Comparison of ENCODE assay signal across 11 mouse cellular contexts in the genomic region with DNA sequence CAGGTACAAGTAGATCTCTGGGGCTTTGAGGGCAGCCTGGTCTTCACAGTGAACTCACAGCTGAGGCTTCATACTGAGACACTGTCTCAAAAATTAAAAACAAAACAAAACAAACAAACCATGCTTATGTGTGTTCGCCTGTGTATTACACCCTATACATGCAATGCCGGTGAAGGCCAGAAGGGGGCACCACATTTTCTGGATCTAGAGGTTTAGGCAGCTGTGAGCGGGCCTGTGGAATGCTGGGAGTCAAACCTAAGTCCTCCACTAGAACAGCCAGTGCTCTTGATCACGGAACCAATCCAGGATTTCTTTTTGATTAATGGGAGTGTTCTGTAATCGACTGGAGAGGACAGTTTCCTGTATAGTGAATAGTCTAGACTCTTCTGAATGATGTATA. TPM values are rescaled to one million over a fixed set of nuclear protein-coding genes. Genes with fewer than 3 reads are reported as not detected.
DNase-seq lines count a peak whose midpoint lies in the region; ATAC-seq and TF ChIP-seq lines count a peak whose summit lies in the region.
"Had no signal": no experiment of that assay in that cellular context is flagged by ENCODE, and none has a peak within 500 bp of the region (broad histone marks: within the 10 kb centered on the region; RNA-seq: fewer than 3 reads in every experiment).

No protein-coding gene starts in this region.

- 54% methylated on average over 5 of the region's 5 CpGs for WGBS in forebrain, embryonic 14.5 days
- WGBS in forebrain, embryonic 11.5 days: 56% methylated on average over 5 of the region's 5 CpGs
- 58% methylated on average over 5 of the region's 5 CpGs for WGBS in neural tube, embryonic 15.5 days
- WGBS in stomach, postnatal 0 days: 51% methylated on average over 5 of the region's 5 CpGs

- no peaks in the 10 kb centered on the region for H3K36me3 ChIP-seq in forebrain, embryonic 14.5 days (ENCODE audit: control insufficient read depth, insufficient read depth, low read length)
- H3K36me3 ChIP-seq in forebrain, embryonic 11.5 days (ENCODE audit: control insufficient read depth, insufficient read depth, low read length): no peaks in the 10 kb centered on the region
- H3K36me3 ChIP-seq in neural tube, embryonic 15.5 days: no peaks in the 10 kb centered on the region
- no peaks in the 10 kb centered on the region for H3K36me3 ChIP-seq in stomach, postnatal 0 days (ENCODE audit: control insufficient read depth, insufficient read depth, low read length)
- H3K36me3 ChIP-seq: lung, embryonic 15.5 days had no signal

- no peaks in the 10 kb centered on the region for H3K9me3 ChIP-seq in forebrain, embryonic 14.5 days (replicated peaks; ENCODE audit: control insufficient read depth, low read length)
- no peaks in the 10 kb centered on the region for H3K9me3 ChIP-seq in forebrain, embryonic 11.5 days (ENCODE audit: control insufficient read depth, low read length)
- H3K9me3 ChIP-seq in neural tube, embryonic 15.5 days (replicated peaks): no peaks in the 10 kb centered on the region
- H3K9me3 ChIP-seq in stomach, postnatal 0 days (ENCODE audit: control insufficient read depth, low read length): no peaks in the 10 kb centered on the region
- H3K9me3 ChIP-seq: lung, embryonic 15.5 days had no signal

- no peaks in the 10 kb centered on the region for H3K27me3 ChIP-seq in forebrain, embryonic 14.5 days (replicated peaks; ENCODE audit: control insufficient read depth, insufficient read depth, low read length)
- H3K27me3 ChIP-seq in forebrain, embryonic 11.5 days (ENCODE audit: control insufficient read depth, insufficient read depth, low read length): no peaks in the 10 kb centered on the region
- no peaks in the 10 kb centered on the region; the same call in 1 of the 2 replicates for H3K27me3 ChIP-seq in neural tube, embryonic 15.5 days (replicated peaks)
- no peaks in the 10 kb centered on the region for H3K27me3 ChIP-seq in stomach, postnatal 0 days (ENCODE audit: control insufficient read depth, insufficient read depth, low read length)
- H3K27me3 ChIP-seq: lung, embryonic 15.5 days had no signal

- H3K4me3 ChIP-seq in forebrain, embryonic 14.5 days (ENCODE audit: low read depth, low read length): no peak overlapping the region
- no peak overlapping the region for H3K4me3 ChIP-seq in forebrain, embryonic 11.5 days (ENCODE audit: low read depth, low read length)
- no peak overlapping the region for H3K4me3 ChIP-seq in neural tube, embryonic 15.5 days (replicated peaks)
- H3K4me3 ChIP-seq in stomach, postnatal 0 days (ENCODE audit: low read depth, low read length): no peak overlapping the region
- H3K4me3 ChIP-seq: lung, embryonic 15.5 days had no signal

- no peak overlapping the region for H3K27ac ChIP-seq in forebrain, embryonic 14.5 days (ENCODE audit: low read depth, low read length)
- no peak overlapping the region for H3K27ac ChIP-seq in forebrain, embryonic 11.5 days (ENCODE audit: low read depth, low read length)
- H3K27ac ChIP-seq in neural tube, embryonic 15.5 days (replicated peaks): no peak overlapping the region
- H3K27ac ChIP-seq in stomach, postnatal 0 days (replicated peaks): no peak overlapping the region
- H3K27ac ChIP-seq: lung, embryonic 15.5 days had no signal

- peak; percentile 16 for DNase-seq in forebrain, embryonic 14.5 days (ENCODE audit: low spot score)
- DNase-seq in forebrain, embryonic 11.5 days (ENCODE audit: low spot score): no peak
- DNase-seq in neural tube, embryonic 10.5 days (ENCODE audit: extremely low spot score, low spot score): peak; percentile 53
- DNase-seq in stomach, postnatal 0 days (ENCODE audit: low spot score): no peak
- no peak for DNase-seq in cerebellum, adult 9-10 months
- no peak for DNase-seq in layer of hippocampus, postnatal 25 days (ENCODE audit: extremely low spot score in 1 of 2, low spot score in 1 of 2)
- DNase-seq: cerebellum, adult 18-20 months had no signal

- no peak overlapping the region for H3K4me2 ChIP-seq in forebrain, embryonic 14.5 days (ENCODE audit: low read length)
- no peak overlapping the region for H3K4me2 ChIP-seq in forebrain, embryonic 11.5 days (ENCODE audit: low read depth, low read length, severe bottlenecking)
- no peak overlapping the region for H3K4me2 ChIP-seq in neural tube, embryonic 15.5 days
- no peak overlapping the region for H3K4me2 ChIP-seq in stomach, postnatal 0 days (replicated peaks; ENCODE audit: low read depth)
- H3K4me2 ChIP-seq: lung, embryonic 15.5 days had no signal

- peak; percentile 65 for TF ChIP-seq CTCF in stomach, postnatal 0 days (IDR thresholded peaks at IDR 0.05; ENCODE audit: low read depth)

- H3K4me1 ChIP-seq in forebrain, embryonic 14.5 days (ENCODE audit: control insufficient read depth, insufficient read depth, low read length): no peaks in the 10 kb centered on the region
- no peaks in the 10 kb centered on the region for H3K4me1 ChIP-seq in forebrain, embryonic 11.5 days (replicated peaks; ENCODE audit: control insufficient read depth, insufficient read depth, low read length)
- H3K4me1 ChIP-seq in neural tube, embryonic 15.5 days: 0 out of 2 replicates have a peak, but pooled peaks cover 2% of the 10 kb centered on the region
- no peaks in the 10 kb centered on the region for H3K4me1 ChIP-seq in stomach, postnatal 0 days (replicated peaks; ENCODE audit: control insufficient read depth, insufficient read depth)
- H3K4me1 ChIP-seq: lung, embryonic 15.5 days had no signal

- no peak for ATAC-seq in forebrain, embryonic 14.5 days
- ATAC-seq in forebrain, embryonic 11.5 days (replicated peaks; ENCODE audit: low FRiP score): no peak
- ATAC-seq in neural tube, embryonic 15.5 days (ENCODE audit: low FRiP score): no peak
- ATAC-seq in erythroblast, adult 5-6 weeks (replicated peaks; ENCODE audit: low FRiP score, poor library complexity, severe bottlenecking): peak; percentile 60
- no peak for ATAC-seq in stomach, postnatal 0 days (ENCODE audit: low FRiP score, low TSS enrichment)
- ATAC-seq: forebrain, embryonic 16.5 days had no signal

- no peak overlapping the region for H3K9ac ChIP-seq in forebrain, embryonic 14.5 days (ENCODE audit: low read length)
- no peak overlapping the region for H3K9ac ChIP-seq in forebrain, embryonic 11.5 days (ENCODE audit: low read length)
- H3K9ac ChIP-seq in neural tube, embryonic 15.5 days (replicated peaks): no peak overlapping the region
- H3K9ac ChIP-seq in stomach, postnatal 0 days (ENCODE audit: low read length): no peak overlapping the region
- H3K9ac ChIP-seq: lung, embryonic 15.5 days had no signal

- no peak for TF ChIP-seq EP300 in stomach, postnatal 0 days (optimal IDR thresholded peaks at IDR 0.05)

RNA-seq across cellular contexts. Expression of a gene that starts 11.6 kb away (rescaled TPM):
- 0.11 TPM in 1 of 2 replicates, not detected in the other for polyA plus RNA-seq in forebrain, embryonic 14.5 days (2014; fragmentation: Nextera tagmentation; extraction: Ambion mirVana)
- 0.19 TPM in 1 of 2 replicates, not detected in the other for polyA plus RNA-seq in forebrain, embryonic 11.5 days (2014; fragmentation: Nextera tagmentation; extraction: Ambion mirVana)
- 0.44 and 2.8 TPM in 2 replicates for polyA plus RNA-seq in neural tube, embryonic 15.5 days (2015; fragmentation: Nextera tagmentation; extraction: Ambion mirVana)
- not detected in 2 replicates for total RNA-seq in erythroblast, adult 5-6 weeks (2015; ENCODE audit: low replicate concordance)
- not detected in 2 replicates for total RNA-seq in erythroblast, adult 5-6 weeks (2017; ENCODE audit: low replicate concordance)
- 0.22 and 0.23 TPM in 2 replicates for polyA plus RNA-seq in stomach, postnatal 0 days (2015; fragmentation: Nextera tagmentation; extraction: Ambion mirVana)
- total RNA-seq in layer of hippocampus, postnatal 25 days (2021): 1 to 10 TPM in 1 of 2 experiments, under 1 TPM in 1; 0.80 to 1.1 TPM

RNA-seq across cellular contexts. Expression of a gene that starts 11.7 kb away (rescaled TPM):
- 447 and 495 TPM in 2 replicates for polyA plus RNA-seq in forebrain, embryonic 14.5 days (2014; fragmentation: Nextera tagmentation; extraction: Ambion mirVana)
- polyA plus RNA-seq in forebrain, embryonic 11.5 days (2014; fragmentation: Nextera tagmentation; extraction: Ambion mirVana): 412 and 431 TPM in 2 replicates
- 384 and 410 TPM in 2 replicates for polyA plus RNA-seq in neural tube, embryonic 15.5 days (2015; fragmentation: Nextera tagmentation; extraction: Ambion mirVana)
- 34.5 and 54.8 TPM in 2 replicates for total RNA-seq in erythroblast, adult 5-6 weeks (2015; ENCODE audit: low replicate concordance)
- total RNA-seq in erythroblast, adult 5-6 weeks (2017; ENCODE audit: low replicate concordance): 63.8 and 70.5 TPM in 2 replicates
- 253 and 262 TPM in 2 replicates for polyA plus RNA-seq in stomach, postnatal 0 days (2015; fragmentation: Nextera tagmentation; extraction: Ambion mirVana)
- total RNA-seq in layer of hippocampus, postnatal 25 days (2021): 100 to 1,000 TPM; 228 to 261 TPM

Comparison
In these comparisons a context has a peak if more than half of its experiments do, and no peak if none do; other contexts are left out.
1. DNase-seq: peak in forebrain, embryonic 14.5 days (single experiment) and neural tube, embryonic 10.5 days (single experiment); none in forebrain, embryonic 11.5 days (single experiment), stomach, postnatal 0 days (single experiment), cerebellum, adult 9-10 months (single experiment) and layer of hippocampus, postnatal 25 days (0 of 2).